Mouse (Mus musculus): Measurements from ENCODE around the gene Hist1h2ak. TPM values are rescaled to one million over a fixed set of nuclear protein-coding genes. Genes with fewer than 3 reads are reported as not detected.
A peak's percentile ranks its signal among the peaks of the same experiment; 100 is the strongest.
"Not testable (repeated sequence)": the region's sequence is repeated elsewhere in the genome, so short reads cannot be mapped to it uniquely, and the experiment has no call there.

The Hist1h2ak gene
- polyA plus RNA-seq, 1 experiment from 2014 or later = 3.3 TPM

- not testable (repeated sequence) for H3K27me3 ChIP-seq (replicated peaks; ENCODE audit: control insufficient read depth, insufficient read depth, low read length); H3K9me3 ChIP-seq (ENCODE audit: control insufficient read depth, low read length); H3K36me3 ChIP-seq (ENCODE audit: control insufficient read depth, insufficient read depth, low read length)
- peak within 1 kb of the TSS; percentile 88 for H3K27ac ChIP-seq (ENCODE audit: low read depth, low read length)
- WGBS = 0% methylated on average over 27 of the region's 50 CpGs
- H3K4me2 ChIP-seq (ENCODE audit: low read length) = peak within 1 kb of the TSS; percentile 94
- peak within 1 kb of the TSS; percentile 45 for H3K4me3 ChIP-seq (ENCODE audit: low read length)
- ATAC-seq = peak; percentile 97
- peak within 1 kb of the TSS; percentile 63 for H3K9ac ChIP-seq (ENCODE audit: low read depth, low read length)
- peaks cover 26% of the 10 kb centered on the region for H3K4me1 ChIP-seq (ENCODE audit: control insufficient read depth, insufficient read depth, low read depth, low read length)
Observed at GRCm38 (mm10) chr13:21715864-21716539, 37.6 kb downstream of the Hist1h2ak start, which contains the start of the genes Hist1h2bl and Hist1h2ai. Gene Hist1h2bl (minus strand): TSS chr13:21716143. Gene Hist1h2ai (plus strand): TSS chr13:21716422.

GRCm38 (mm10) chr13:21715131-21715863 lies 38.3 kb downstream of the Hist1h2ak start:
- H3K9ac ChIP-seq (ENCODE audit: low read depth, low read length) = peak overlapping the region; percentile 28
- peak overlapping the region; percentile 48; the same call in 1 of the 2 replicates for H3K27ac ChIP-seq (ENCODE audit: low read depth, low read length)
- WGBS = under 1% methylated on average over 19 of the region's 22 CpGs
- H3K4me3 ChIP-seq (ENCODE audit: low read length) = peak overlapping the region; percentile 45
- no peak for ATAC-seq
- H3K9me3 ChIP-seq (ENCODE audit: control insufficient read depth, low read length) = no peaks in the 10 kb centered on the region
- peaks cover 24% of the 10 kb centered on the region for H3K4me1 ChIP-seq (ENCODE audit: control insufficient read depth, insufficient read depth, low read depth, low read length)
- H3K4me2 ChIP-seq (ENCODE audit: low read length) = peak overlapping the region; percentile 94
- H3K27me3 ChIP-seq (replicated peaks; ENCODE audit: control insufficient read depth, insufficient read depth, low read length) = no peaks in the 10 kb centered on the region
- no peaks in the 10 kb centered on the region for H3K36me3 ChIP-seq (ENCODE audit: control insufficient read depth, insufficient read depth, low read length)

GRCm38 (mm10) chr13:21714725-21715124 lies 38.9 kb downstream of the Hist1h2ak start:
- Histone ChIP-seq H3K9me3 (ENCODE audit: control insufficient read depth, low read length) (no peaks in the 10 kb centered on the region), H3K27ac (ENCODE audit: low read depth, low read length) (no peak overlapping the region), H3K9ac (ENCODE audit: low read depth, low read length) (peak overlapping the region; percentile 28), H3K4me3 (ENCODE audit: low read length) (peak overlapping the region; percentile 45), H3K36me3 (ENCODE audit: control insufficient read depth, insufficient read depth, low read length) (no peaks in the 10 kb centered on the region), H3K27me3 (replicated peaks; ENCODE audit: control insufficient read depth, insufficient read depth, low read length) (no peaks in the 10 kb centered on the region), H3K4me1 (ENCODE audit: control insufficient read depth, insufficient read depth, low read depth, low read length) (peaks cover 24% of the 10 kb centered on the region), H3K4me2 (ENCODE audit: low read length) (peak overlapping the region; percentile 94)
- WGBS = under 1% methylated on average over 7 of the region's 7 CpGs
- no peak for ATAC-seq

DNA sequence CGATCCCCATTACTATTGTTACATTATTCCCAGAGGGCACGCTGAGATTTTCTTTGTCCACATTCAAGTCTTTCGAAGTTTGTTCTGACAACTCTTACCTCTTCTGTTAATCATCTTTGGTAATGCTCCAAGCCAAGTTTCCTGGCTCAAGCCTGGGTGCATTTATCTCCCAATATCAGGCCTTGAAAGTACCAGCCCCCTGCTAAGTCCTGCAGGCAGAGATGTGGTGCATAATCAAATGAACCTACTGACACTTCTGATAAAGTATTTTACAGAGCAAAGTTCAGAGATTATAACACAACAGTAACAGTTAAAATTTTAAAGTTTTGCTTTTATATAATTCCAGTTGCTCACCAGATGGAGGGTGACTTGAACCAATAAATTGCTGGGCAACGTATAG lies 41.9 kb downstream of the Hist1h2ak start:
- no peaks in the 10 kb centered on the region for H3K9me3 ChIP-seq (ENCODE audit: control insufficient read depth, low read length)
- H3K4me1 ChIP-seq (ENCODE audit: control insufficient read depth, insufficient read depth, low read depth, low read length) = peaks cover 8% of the 10 kb centered on the region
- H3K27ac ChIP-seq (ENCODE audit: low read depth, low read length) = no peak overlapping the region
- peak overlapping the region; percentile 71 for H3K4me3 ChIP-seq (ENCODE audit: low read length)
- H3K9ac ChIP-seq (ENCODE audit: low read depth, low read length) = no peak overlapping the region
- H3K27me3 ChIP-seq (replicated peaks; ENCODE audit: control insufficient read depth, insufficient read depth, low read length) = no peaks in the 10 kb centered on the region
- WGBS = 26% methylated on average over 4 of the region's 4 CpGs
- peak overlapping the region; percentile 79 for H3K4me2 ChIP-seq (ENCODE audit: low read length)
- ATAC-seq = no peak
- H3K36me3 ChIP-seq (ENCODE audit: control insufficient read depth, insufficient read depth, low read length) = no peaks in the 10 kb centered on the region

GRCm38 (mm10) chr13:21710821-21711525 lies 42.7 kb downstream of the Hist1h2ak start:
- Histone ChIP-seq H3K4me3 (ENCODE audit: low read length) (peak overlapping the region; percentile 71), H3K9ac (ENCODE audit: low read depth, low read length) (peak overlapping the region; percentile 57), H3K4me1 (ENCODE audit: control insufficient read depth, insufficient read depth, low read depth, low read length) (peaks cover 8% of the 10 kb centered on the region), H3K4me2 (ENCODE audit: low read length) (peak overlapping the region; percentile 79), H3K36me3 (ENCODE audit: control insufficient read depth, insufficient read depth, low read length) (no peaks in the 10 kb centered on the region), H3K27ac (ENCODE audit: low read depth, low read length) (no peak overlapping the region), H3K27me3 (replicated peaks; ENCODE audit: control insufficient read depth, insufficient read depth, low read length) (no peaks in the 10 kb centered on the region), H3K9me3 (ENCODE audit: control insufficient read depth, low read length) (no peaks in the 10 kb centered on the region)
- ATAC-seq = peak; percentile 90
- 2% methylated on average over 22 of the region's 22 CpGs for WGBS

DNA sequence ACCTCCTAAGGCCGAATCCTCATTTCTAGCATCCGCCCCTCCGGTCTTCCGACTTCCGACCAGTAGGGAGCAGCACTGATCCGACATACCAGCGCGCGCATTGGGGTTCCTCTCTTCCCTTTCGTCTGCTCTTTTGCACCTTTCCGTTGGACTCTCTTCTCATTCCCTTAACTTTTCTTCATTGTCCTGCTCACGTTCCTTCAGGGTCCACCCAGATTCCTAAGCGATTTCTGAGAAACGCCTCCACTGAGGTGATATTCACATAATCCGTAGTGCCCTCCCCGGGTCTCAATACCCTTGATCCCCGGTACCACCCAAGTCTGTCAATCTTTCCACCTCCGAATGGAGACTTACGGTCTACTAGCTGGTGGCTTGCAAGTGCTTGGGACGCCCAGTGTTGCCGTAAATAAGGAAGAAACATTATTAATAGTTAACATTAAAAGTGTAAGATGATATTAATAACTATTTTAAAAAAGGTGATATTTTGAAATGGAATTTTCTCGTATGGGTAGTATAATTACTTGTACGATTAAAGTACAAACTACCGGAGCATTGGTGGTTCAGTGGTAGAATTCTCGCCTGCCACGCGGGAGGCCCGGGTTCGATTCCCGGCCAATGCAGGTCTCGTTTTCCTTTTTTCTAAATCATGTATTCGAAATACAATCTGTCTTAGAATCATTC lies 43.5 kb downstream of the Hist1h2ak start:
- H3K27ac ChIP-seq (ENCODE audit: low read depth, low read length) = peak overlapping the region; percentile 83
- no peaks in the 10 kb centered on the region for H3K27me3 ChIP-seq (replicated peaks; ENCODE audit: control insufficient read depth, insufficient read depth, low read length)
- H3K4me1 ChIP-seq (ENCODE audit: control insufficient read depth, insufficient read depth, low read depth, low read length) = peaks cover 4% of the 10 kb centered on the region
- no peaks in the 10 kb centered on the region for H3K36me3 ChIP-seq (ENCODE audit: control insufficient read depth, insufficient read depth, low read length)
- H3K9me3 ChIP-seq (ENCODE audit: control insufficient read depth, low read length) = no peaks in the 10 kb centered on the region
- H3K4me3 ChIP-seq (ENCODE audit: low read length) = peak overlapping the region; percentile 71
- H3K4me2 ChIP-seq (ENCODE audit: low read length) = peak overlapping the region; percentile 47
- peak; percentile 88 for ATAC-seq
- peak overlapping the region; percentile 68 for H3K9ac ChIP-seq (ENCODE audit: low read depth, low read length)
- WGBS = under 1% methylated on average over 32 of the region's 32 CpGs

DNA sequence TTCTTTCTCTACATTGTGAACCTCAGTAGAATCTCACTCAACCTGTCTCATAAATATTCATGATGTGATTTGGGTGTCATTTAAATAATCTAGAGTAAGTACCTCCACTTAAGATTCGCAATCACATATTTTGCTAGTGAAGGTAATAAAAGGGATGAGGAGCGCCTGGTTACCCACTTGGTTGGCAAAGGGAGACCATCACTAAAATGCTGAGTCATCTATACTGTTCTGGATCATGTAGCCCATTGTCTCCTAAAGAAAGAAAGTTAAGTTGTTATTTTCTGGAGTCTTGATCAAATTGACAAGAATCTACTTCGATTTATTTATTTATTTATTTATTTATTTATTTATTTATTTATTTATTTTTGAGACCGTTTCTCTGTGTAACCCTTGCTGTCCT lies 47.0 kb downstream of the Hist1h2ak start:
- Histone ChIP-seq H3K36me3 (ENCODE audit: control insufficient read depth, insufficient read depth, low read length) (no peaks in the 10 kb centered on the region), H3K4me1 (ENCODE audit: control insufficient read depth, insufficient read depth, low read depth, low read length) (no peaks in the 10 kb centered on the region; the same call in 1 of the 2 replicates), H3K27me3 (replicated peaks; ENCODE audit: control insufficient read depth, insufficient read depth, low read length) (no peaks in the 10 kb centered on the region), H3K4me2 (ENCODE audit: low read length) (no peak overlapping the region), H3K9ac (ENCODE audit: low read depth, low read length) (no peak overlapping the region), H3K9me3 (ENCODE audit: control insufficient read depth, low read length) (no peaks in the 10 kb centered on the region), H3K27ac (ENCODE audit: low read depth, low read length) (no peak overlapping the region), H3K4me3 (ENCODE audit: low read length) (no peak overlapping the region)
- no peak for ATAC-seq
- WGBS = 74% methylated on average over 4 of the region's 4 CpGs

Data from hindbrain, embryonic 16.5 days (tissue).